Mouse (Mus musculus) megakaryocyte progenitor cell, adult 5-6 weeks (primary cell): Measurements from ENCODE around the gene N4bp3. TPM values are rescaled to one million over a fixed set of nuclear protein-coding genes. Genes with fewer than 3 reads are reported as not detected.
"Not testable (repeated sequence)": the region's sequence is repeated elsewhere in the genome, so short reads cannot be mapped to it uniquely, and the experiment has no call there.

Source experiments
- ATAC-seq: replicated peaks from 2 replicates; pipeline ENCODE4 v1.8.0; 2016; ENCODE audit warnings: mild to moderate bottlenecking, moderate TSS enrichment, inconsistent platforms; ENCODE audit not compliant: poor library complexity
- total RNA-seq, 2 experiments: library from RNA; stranded (forward) in 1 of 2; stranded (reverse) in 1 of 2; fragments of 157-497, 149-512 nt in 1 of 2; fragments of 200-1000 nt in 1 of 2; gene quantifications; 2 replicates each; pipeline versions ENCODE4 v1.2.3 to v1.2.4; 2015 to 2017

The N4bp3 gene
- total RNA-seq, 2 experiments from 2014 or later, result 0.10 to 0.46 TPM

- ATAC-seq, result no peak; the same call in 1 of the 2 replicates
Measured at GRCm38 (mm10) chr11:51632130-51632753, 18.4 kb downstream of the N4bp3 start.

- no peak for ATAC-seq
Measured at GRCm38 (mm10) chr11:51629651-51630314, 20.9 kb downstream of the N4bp3 start.

GRCm38 (mm10) chr11:51627907-51628306, 22.7 kb downstream of the N4bp3 start:
- ATAC-seq, result no peak

- no peak for ATAC-seq
Measured at GRCm38 (mm10) chr11:51627425-51627824, 23.2 kb downstream of the N4bp3 start.

GRCm38 (mm10) chr11:51625187-51625820, 25.3 kb downstream of the N4bp3 start:
- ATAC-seq, result peak; percentile 76

GRCm38 (mm10) chr11:51622971-51623491, 27.6 kb downstream of the N4bp3 start:
- no peak for ATAC-seq

GRCm38 (mm10) chr11:51621776-51622175, 28.9 kb downstream of the N4bp3 start:
- ATAC-seq, result no peak

- ATAC-seq, result no peak
Measured at GRCm38 (mm10) chr11:51620084-51620483, 30.6 kb downstream of the N4bp3 start.

GRCm38 (mm10) chr11:51619409-51620060, 31.1 kb downstream of the N4bp3 start, which contains the start of gene Nhp2:
TSS of gene Nhp2 (plus strand) at chr11:51619735.
- peak; percentile 75 for ATAC-seq

GRCm38 (mm10) chr11:51618894-51619408, 31.7 kb downstream of the N4bp3 start:
- ATAC-seq, result 0 out of 2 replicates have a peak, but pooled peaks have one; percentile 0

- ATAC-seq, result peak; percentile 57
Measured at GRCm38 (mm10) chr11:51617693-51618092, 32.9 kb downstream of the N4bp3 start.

GRCm38 (mm10) chr11:51616113-51616512, 34.5 kb downstream of the N4bp3 start:
- not testable (repeated sequence) for ATAC-seq

- ATAC-seq, result peak; percentile 65
Measured at GRCm38 (mm10) chr11:51615601-51616000, 35.0 kb downstream of the N4bp3 start.

GRCm38 (mm10) chr11:51615129-51615528, 35.5 kb downstream of the N4bp3 start:
- no peak for ATAC-seq

GRCm38 (mm10) chr11:51614256-51614655, 36.4 kb downstream of the N4bp3 start:
- ATAC-seq, result no peak

- not testable (repeated sequence) for ATAC-seq
Measured at GRCm38 (mm10) chr11:51609940-51610339, 40.7 kb downstream of the N4bp3 start.

GRCm38 (mm10) chr11:51609266-51609909, 41.3 kb downstream of the N4bp3 start:
- peak; percentile 53 for ATAC-seq

- ATAC-seq, result peak; percentile 14
Measured at GRCm38 (mm10) chr11:51607096-51607738, 43.4 kb downstream of the N4bp3 start.

GRCm38 (mm10) chr11:51606447-51607095, 44.1 kb downstream of the N4bp3 start, which contains the start of gene Hnrnpab:
TSS of gene Hnrnpab (minus strand) at chr11:51606847.
- ATAC-seq, result peak; percentile 74
